Mouse (Mus musculus) spleen, adult 18-20 months (tissue): Measurements from ENCODE around the gene Tmem86a.
"Not testable (repeated sequence)": the region's sequence is repeated elsewhere in the genome, so short reads cannot be mapped to it uniquely, and the experiment has no call there.

Experiments
- DNase-seq, 2 experiments: peaks; one replicate each; pipeline ENCODE4 v3.0.0; 2022; ENCODE audit warnings: mixed read lengths in 2 of 2

Tmem86a gene

GRCm38 (mm10) chr7:47050366-47050765 is at the start of gene Tmem86a:
Tmem86a (plus strand) TSS chr7:47050601.
- DNase-seq = peak; percentile 91 to 93

DNA sequence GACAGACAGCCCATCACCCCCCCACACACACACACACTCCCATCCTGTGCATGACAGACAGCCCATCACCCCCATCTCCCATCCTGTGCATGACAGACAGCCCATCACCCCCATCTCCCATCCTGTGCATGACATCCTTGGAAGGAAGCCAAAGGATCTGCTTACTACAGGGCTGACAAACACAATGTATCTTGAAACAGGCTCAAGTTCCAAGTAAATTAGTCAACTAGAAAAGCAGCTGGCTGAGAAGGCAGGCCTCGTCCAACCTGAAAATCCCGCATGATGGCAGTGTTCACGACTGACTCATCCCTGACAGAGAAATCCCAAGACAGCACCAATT is 49.8 kb upstream of the Tmem86a start:
- no peak for DNase-seq

DNA sequence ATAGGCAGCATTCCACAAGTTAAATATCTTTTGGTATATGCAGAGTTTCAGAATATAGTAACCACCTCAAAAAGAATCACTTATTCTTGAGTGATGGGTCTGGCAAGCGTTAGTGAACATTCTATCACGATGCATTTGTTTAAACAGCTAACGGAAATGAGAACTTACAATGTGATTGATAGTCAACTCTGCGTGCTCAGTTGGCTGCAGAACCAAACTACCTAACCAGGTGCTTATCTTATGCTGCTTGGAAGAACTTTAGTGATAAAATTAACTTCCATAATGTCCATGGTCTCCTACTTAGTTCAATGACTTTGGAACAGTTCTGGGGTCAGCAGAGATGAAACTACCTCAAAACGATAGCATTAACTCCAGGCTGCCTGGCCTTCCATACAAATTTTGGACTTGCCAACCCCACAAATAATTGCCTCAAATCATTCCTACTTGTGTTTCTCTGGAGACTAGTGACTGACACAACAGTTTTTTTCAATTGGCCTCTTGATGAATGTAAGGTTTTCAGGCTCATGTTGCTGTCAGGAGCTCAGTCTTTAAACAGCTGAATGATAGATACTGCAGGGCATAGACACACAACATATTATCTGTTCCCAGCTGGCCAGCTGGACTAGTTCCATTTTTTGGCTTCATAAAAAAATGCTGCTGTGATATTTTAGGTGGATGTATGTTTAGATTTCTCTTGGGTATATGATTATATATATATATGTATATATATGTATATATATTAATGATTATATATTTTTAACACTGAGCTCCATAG is 49.1 kb upstream of the Tmem86a start:
- DNase-seq = no peak

DNA sequence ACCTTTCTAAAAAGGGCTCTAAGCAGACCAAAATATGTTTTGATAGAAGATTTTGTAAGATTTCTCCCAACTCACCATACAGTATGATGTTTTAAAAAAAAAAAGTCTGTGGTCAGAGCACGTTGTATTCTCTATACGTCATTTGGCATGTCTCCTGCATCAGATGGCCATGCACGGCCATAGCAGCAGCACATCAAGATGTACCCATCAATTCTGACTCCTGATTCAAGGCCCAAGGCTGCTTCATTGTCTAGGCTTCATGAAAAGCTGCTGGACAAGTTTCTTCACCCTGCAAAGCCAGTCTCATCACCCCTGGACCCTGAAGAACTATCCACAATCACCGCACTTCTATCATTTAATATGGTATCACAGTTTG is 48.5 kb upstream of the Tmem86a start:
- no peak for DNase-seq

DNA sequence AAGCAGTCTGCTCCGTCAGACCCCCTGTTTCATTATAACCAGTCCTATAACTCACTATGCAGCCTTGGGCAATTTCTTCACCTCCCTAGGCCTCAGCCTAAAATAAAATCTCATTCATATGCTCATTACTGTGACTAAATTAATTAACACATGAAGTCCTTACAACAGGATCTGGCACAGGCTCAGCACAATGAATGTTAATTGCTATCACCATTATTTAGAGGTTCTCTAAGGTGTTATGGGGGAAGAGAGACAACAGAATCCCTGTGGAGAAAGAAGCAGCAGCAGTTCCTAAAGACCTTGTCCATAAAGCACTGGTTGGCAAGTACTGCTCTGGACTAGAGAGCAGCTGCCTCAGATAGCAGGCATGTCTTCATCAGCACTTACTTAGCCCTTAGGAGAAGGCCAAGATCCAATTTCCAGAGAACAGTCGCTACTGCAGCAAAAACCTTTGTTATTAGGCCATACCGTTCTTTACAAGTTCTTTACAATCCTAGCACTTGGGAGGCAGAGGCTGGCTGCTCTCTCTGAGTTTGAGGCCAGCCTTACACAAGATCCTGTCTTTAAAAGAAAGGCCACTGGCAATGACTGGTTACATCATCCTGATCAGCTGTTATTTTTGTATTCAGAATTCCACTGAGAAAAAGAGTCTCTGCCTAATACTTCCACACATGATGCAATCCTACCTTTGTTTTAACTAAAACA is 46.8 kb upstream of the Tmem86a start:
- DNase-seq = no peak

DNA sequence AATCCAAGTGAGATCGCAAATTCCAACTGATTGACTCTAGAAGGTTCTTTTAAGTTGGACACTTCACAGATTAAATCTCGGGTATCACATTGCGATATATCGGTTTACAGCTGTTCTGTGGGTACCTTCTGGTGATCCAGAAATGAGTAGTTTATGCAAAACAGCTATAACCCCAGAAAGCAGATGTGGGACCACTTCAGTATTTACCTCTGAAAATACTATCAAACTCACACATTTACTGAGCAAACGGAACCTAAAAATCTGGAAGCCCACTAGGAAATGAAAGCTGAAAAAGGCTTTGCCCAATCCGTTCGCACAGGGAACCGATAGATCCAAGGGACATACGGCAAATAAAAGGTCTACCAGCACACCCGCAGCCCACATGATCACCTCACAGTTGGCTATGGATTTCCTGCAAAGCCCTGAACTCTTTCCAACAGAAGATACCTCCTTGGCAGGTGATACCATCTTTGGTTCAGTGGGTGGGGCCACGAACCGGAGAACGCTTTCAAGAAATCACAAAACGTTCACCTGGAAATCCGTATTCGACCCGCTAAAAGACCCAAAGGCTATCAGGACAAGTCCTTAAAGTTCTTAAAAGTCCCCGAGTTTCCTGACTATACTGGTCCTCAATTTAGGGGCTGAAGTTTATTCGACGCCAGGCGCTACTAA is 43.2 kb upstream of the Tmem86a start:
- DNase-seq = no peak

GRCm38 (mm10) chr7:47007818-47008167 is 42.6 kb upstream of the Tmem86a start:
- no peak for DNase-seq

- peak; percentile 95 to 97 for DNase-seq
These were observed 42.0 kb upstream of the Tmem86a start, which contains the start of gene Spty2d1 for GRCm38 (mm10) chr7:47008168-47008993. Spty2d1 (minus strand) TSS chr7:47008411.

GRCm38 (mm10) chr7:47013131-47013767 is 37.2 kb upstream of the Tmem86a start:
- DNase-seq = no peak

- peak in 1 of 2 experiments; percentile 30 for DNase-seq
These were observed 35.6 kb upstream of the Tmem86a start for GRCm38 (mm10) chr7:47014564-47015389.

DNA sequence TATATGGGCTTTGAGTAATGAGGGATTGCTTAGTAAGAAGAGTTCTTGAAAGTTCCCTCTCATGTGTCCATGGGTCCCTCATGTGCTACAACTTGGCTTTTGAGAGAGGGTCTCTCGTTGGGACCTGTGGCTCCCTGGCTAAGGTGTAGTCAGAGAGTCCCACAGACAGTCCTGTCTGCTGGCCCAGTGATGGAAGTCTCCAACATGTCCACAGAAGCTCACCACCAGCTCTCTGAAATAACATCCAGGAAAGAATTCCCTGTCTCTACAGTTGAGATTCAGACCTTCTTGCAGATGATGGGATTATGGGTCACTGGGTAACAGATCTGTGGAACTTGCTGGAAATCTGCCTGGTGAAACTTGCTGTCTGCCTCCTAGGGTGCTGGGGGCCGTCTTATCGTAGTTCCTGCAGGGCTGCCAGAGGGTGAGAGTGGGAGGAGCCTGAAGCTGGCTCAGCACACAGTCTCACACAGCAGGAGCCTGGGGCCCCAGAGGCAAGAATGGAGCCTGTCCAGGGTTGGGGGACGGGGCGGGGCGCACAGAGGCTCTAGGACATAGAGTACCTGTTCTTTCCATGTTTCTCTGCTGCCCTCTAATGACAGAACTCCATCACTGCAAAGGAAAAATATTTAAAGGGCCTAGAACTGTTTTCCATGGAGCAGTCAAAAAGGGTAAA is 34.9 kb upstream of the Tmem86a start:
- peak; percentile 60 to 61 for DNase-seq

DNA sequence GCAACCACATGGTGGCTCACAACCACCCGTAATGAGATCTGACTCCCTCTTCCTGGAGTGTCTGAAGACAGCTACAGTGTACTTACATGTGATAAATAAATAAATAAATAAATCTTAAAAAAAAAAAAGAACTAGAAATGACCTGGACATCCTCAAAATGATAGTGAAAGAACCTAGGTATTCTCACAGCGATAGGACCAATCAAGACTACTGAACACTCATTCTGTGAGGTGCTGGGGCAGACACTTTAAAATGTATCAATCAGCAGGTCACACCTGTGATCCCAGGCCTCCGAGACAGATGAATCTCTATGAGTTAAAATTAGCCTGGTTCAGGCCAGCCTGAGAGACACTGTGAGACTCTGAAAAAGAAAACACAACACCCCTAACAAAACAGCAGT is 33.8 kb upstream of the Tmem86a start:
- no peak for DNase-seq

DNA sequence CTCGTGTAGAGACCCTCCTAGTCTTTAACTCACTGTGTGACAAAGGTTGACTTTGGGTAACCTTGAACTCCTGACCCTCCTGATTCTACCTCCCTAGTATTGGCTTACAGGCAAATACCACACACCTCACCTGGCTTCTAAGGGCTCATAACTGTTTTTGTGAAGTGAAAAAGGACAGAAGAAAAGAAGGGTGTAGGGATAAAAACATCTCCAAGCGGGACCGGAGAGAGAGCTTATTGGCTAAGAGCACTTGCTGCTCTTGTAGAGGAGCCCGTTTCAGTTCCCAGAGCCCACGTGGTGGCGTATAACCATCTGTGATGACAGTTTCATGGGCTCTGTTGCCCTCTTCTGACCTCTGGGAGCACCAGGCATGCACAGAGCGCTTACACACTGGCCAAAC is 33.3 kb upstream of the Tmem86a start:
- no peak for DNase-seq

DNA sequence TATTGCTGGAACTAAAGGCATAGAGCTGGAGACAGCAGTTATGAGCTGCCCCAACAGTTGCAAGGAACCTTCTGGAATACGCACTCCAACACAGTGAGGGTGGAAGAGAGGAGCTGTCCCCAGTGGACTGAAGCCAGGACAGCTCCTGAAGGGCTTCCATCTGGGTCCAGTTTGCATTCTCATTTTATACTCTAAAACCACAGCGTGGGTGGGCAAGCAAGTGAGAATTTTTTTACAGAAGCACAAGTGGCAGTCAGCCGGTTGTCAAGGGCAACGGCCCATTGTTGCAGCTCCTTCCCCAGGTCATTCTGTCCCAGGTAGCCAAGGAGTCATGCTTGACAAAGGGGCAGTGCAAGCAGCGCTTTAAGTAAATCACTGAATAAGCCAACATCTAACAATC is 30.8 kb upstream of the Tmem86a start:
- no peak for DNase-seq

DNA sequence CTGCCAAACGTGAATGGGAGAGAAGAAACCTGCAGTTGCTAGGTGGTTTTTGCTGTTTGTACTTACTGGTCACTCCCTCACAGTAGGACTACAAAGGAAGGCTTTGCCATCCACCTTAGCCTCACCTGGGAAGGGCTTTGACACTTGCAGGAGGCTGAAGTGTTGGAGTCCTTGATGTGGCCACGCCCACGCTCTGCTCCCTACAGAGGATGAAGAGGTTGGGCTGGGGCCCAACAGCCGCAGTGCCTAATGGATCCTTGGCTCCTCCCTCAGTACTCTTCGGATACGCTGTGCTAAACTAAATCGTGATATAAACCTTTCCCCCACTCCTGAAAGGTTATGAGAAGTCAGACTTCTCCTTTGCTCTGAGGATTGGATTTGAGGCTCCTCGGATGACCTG is 29.4 kb upstream of the Tmem86a start:
- no peak for DNase-seq

DNA sequence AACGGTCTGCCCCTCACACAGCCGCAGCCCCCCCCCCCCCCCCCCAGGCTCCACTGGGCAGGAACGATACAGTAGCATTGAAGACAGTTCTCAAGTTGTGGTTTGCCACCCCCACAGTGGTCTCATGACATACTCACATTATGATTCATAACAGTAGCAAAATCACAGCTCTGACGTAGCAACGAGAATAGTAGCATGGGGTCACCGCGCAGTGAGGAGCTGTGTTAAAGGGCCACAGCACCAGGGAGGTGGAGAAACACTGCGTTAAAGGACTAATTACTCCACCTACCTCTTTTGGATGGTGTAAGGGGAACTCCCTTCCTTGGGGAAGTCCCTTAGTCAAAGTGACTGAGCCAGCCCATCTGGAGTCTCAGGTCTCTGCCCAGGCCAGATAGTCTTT is 27.9 kb upstream of the Tmem86a start:
- DNase-seq = peak; percentile 26

DNA sequence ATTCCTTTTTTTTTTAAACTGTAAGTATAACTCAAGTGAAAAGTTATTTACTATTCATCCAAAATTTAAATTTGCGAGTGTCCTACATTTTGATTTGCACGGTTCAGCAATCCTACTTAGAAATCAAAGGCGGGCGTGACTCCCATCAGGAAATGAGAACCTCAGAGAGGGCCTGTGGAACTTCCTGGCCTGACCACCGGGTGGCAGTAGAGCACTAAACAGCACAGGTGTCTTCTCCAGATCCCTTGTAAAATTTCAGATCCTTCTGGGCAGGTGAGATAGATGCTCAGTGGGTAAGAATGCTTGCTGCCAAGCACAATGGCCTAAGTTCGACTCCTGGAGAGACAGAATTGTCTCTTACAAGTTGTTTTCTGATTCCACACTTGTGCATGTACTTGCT is 26.9 kb upstream of the Tmem86a start:
- peak; percentile 71 to 88 for DNase-seq

- no peak for DNase-seq
These were observed 25.9 kb upstream of the Tmem86a start for GRCm38 (mm10) chr7:47024454-47024853.

DNA sequence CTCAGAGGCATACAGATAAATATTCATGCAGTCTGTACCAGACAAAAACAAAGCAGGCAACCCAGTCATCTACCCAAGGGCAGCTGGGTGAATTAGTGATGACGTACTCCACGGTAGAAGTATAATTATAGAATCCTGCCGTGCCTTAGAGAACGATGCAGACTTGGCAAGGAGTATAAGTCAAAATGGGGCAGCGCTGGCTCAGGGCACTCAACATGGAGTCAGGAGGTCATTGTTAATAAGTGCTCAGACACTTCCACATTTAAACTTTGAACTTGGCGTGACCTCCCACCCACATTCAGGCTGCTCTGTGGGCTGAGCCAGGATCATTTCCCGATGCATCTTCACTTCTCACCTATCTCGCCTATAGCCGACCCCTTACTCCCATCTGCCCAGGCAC is 25.0 kb upstream of the Tmem86a start:
- DNase-seq = no peak

DNA sequence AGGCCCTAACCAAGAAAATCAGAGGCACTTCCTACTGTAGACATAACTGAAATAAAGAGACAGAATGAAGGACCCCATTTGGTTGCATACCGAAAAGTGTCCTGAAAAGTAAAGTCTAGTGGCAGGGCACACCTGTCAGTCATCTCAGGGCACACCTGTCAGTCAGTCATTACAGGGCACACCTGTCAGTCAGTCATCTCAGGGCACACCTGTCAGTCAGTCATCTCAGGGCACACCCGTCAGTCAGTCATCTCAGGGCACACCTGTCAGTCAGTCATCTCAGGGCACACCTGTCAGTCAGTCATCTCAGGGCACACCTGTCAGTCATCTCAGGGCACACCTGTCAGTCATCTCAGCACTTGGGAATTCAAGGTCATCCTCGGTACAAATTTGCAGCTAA is 23.5 kb upstream of the Tmem86a start:
- not testable (repeated sequence) for DNase-seq

- no peak for DNase-seq
These were observed 22.9 kb upstream of the Tmem86a start for GRCm38 (mm10) chr7:47027520-47027919.
